Mouse (Mus musculus): ENCODE measurements around the gene Fam166a. TPM values are rescaled to one million over a fixed set of nuclear protein-coding genes. Genes with fewer than 3 reads are reported as not detected.

Fam166a gene
- total RNA-seq (2023) = not detected

GRCm38 (mm10) chr2:25218445-25218844, at the start of gene Fam166a:
Gene Fam166a (plus strand): TSS chr2:25218745.

GRCm38 (mm10) chr2:25180478-25180903, 38.1 kb upstream of the Fam166a start, which contains the start of gene Nrarp:
Gene Nrarp (plus strand): TSS chr2:25180758.

GRCm38 (mm10) chr2:25196172-25196954, 22.2 kb upstream of the Fam166a start, which contains the start of gene Tor4a:
Gene Tor4a (minus strand): TSS chr2:25196886.

GRCm38 (mm10) chr2:25211121-25211670, 7.3 kb upstream of the Fam166a start, which contains the start of gene Nelfb:
Gene Nelfb (minus strand): TSS chr2:25211489.

GRCm38 (mm10) chr2:25214444-25214843, 4.1 kb upstream of the Fam166a start, which contains the start of gene Stpg3:
Gene Stpg3 (minus strand): TSS chr2:25214637.

GRCm38 (mm10) chr2:25224492-25224765, 5.9 kb downstream of the Fam166a start, which contains the start of gene Tubb4b:
Gene Tubb4b (minus strand): TSS chr2:25224702.

GRCm38 (mm10) chr2:25234050-25234449, 15.5 kb downstream of the Fam166a start, which contains the start of gene Slc34a3:
Gene Slc34a3 (minus strand): TSS chr2:25234364.

GRCm38 (mm10) chr2:25236614-25237013, 18.1 kb downstream of the Fam166a start, which contains the start of gene Rnf224:
Gene Rnf224 (minus strand): TSS chr2:25236787.

GRCm38 (mm10) chr2:25242101-25242506, 23.6 kb downstream of the Fam166a start, which contains the start of the genes Rnf208 and Cysrt1:
Gene Rnf208 (plus strand): TSS chr2:25242255.
Gene Cysrt1 (minus strand): TSS chr2:25242452.

GRCm38 (mm10) chr2:25246183-25247072, 27.9 kb downstream of the Fam166a start, which contains the start of gene AL732309.1:
Gene AL732309.1 (minus strand): TSS chr2:25246863.

GRCm38 (mm10) chr2:25255284-25255779, 36.8 kb downstream of the Fam166a start, which contains the start of gene Tmem203:
Gene Tmem203 (plus strand): TSS chr2:25255439.

GRCm38 (mm10) chr2:25262291-25262767, 43.8 kb downstream of the Fam166a start, which contains the start of gene Tprn:
Gene Tprn (plus strand): TSS chr2:25262618.

Other genes with a start within 250 kb of the Fam166a start
- gene Mrpl41, start 243.6 kb upstream of the Fam166a start, total RNA-seq (2023) = 10 to 100 TPM; 19.4 to 23.6 TPM
- gene Pnpla7, start 242.7 kb upstream of the Fam166a start, total RNA-seq (2023) = 100 to 1,000 TPM; 193 to 200 TPM
- 10 to 100 TPM; 14.5 to 19.9 TPM for gene Nsmf, start 164.4 kb upstream of the Fam166a start, total RNA-seq (2023)
- gene Entpd8, start 138.4 kb upstream of the Fam166a start, total RNA-seq (2023) = not detected
- not detected for gene Noxa1, start 123.6 kb upstream of the Fam166a start, total RNA-seq (2023)
- under 1 TPM; 0.57 to 0.73 TPM for gene Nrarp, start 38.0 kb upstream of the Fam166a start, total RNA-seq (2023)
- gene Tor4a, start 21.9 kb upstream of the Fam166a start, total RNA-seq (2023) = 10 to 100 TPM; 39.0 to 42.5 TPM
- gene Nelfb, start 7.3 kb upstream of the Fam166a start, total RNA-seq (2023) = 10 to 100 TPM; 46.2 to 55.8 TPM
- gene Stpg3, start 4.1 kb upstream of the Fam166a start, total RNA-seq (2023) = under 1 TPM; 0.29 to 0.40 TPM
- gene Tubb4b, start 6.0 kb downstream of the Fam166a start, total RNA-seq (2023) = 100 to 1,000 TPM; 254 to 279 TPM
- gene Slc34a3, start 15.6 kb downstream of the Fam166a start, total RNA-seq (2023) = not detected
- gene Rnf224, start 18.0 kb downstream of the Fam166a start, total RNA-seq (2023) = not detected
- under 1 TPM in 1 of 2 experiments, not detected in 1; 0.29 TPM for gene Rnf208, start 23.5 kb downstream of the Fam166a start, total RNA-seq (2023)
- not detected for gene Cysrt1, start 23.7 kb downstream of the Fam166a start, total RNA-seq (2023)
- 1 to 10 TPM in 1 of 2 experiments, under 1 TPM in 1; 0.53 to 3.2 TPM for gene AL732309.1, start 28.1 kb downstream of the Fam166a start, total RNA-seq (2023)
- gene Tmem203, start 36.7 kb downstream of the Fam166a start, total RNA-seq (2023) = 10 to 100 TPM; 17.8 to 19.1 TPM
- gene Tprn, start 43.9 kb downstream of the Fam166a start, total RNA-seq (2023) = 10 to 100 TPM; 12.7 to 14.6 TPM
- 10 to 100 TPM; 60.4 to 61.5 TPM for gene Ssna1, start 53.7 kb downstream of the Fam166a start, total RNA-seq (2023)
- 10 to 100 TPM; 79.1 to 82.3 TPM for gene Anapc2, start 53.7 kb downstream of the Fam166a start, total RNA-seq (2023)
- not detected for gene Tmem210, start 69.4 kb downstream of the Fam166a start, total RNA-seq (2023)
- gene Lrrc26, start 71.2 kb downstream of the Fam166a start, total RNA-seq (2023) = not detected
- not detected for gene Grin1, start 100.4 kb downstream of the Fam166a start, total RNA-seq (2023)
- gene Man1b1, start 113.6 kb downstream of the Fam166a start, total RNA-seq (2023) = 10 to 100 TPM; 39.8 to 46.7 TPM
- 10 to 100 TPM; 11.1 to 21.8 TPM for gene Dpp7, start 137.6 kb downstream of the Fam166a start, total RNA-seq (2023)
- gene Uap1l1, start 146.9 kb downstream of the Fam166a start, total RNA-seq (2023) = 10 to 100 TPM; 30.5 to 36.8 TPM
- 10 to 100 TPM in 1 of 2 experiments, 1 to 10 TPM in 1; 9.1 to 11.3 TPM for gene Sapcd2, start 153.6 kb downstream of the Fam166a start, total RNA-seq (2023)
- not detected for gene Entpd2, start 177.1 kb downstream of the Fam166a start, total RNA-seq (2023)
- gene Npdc1, start 180.6 kb downstream of the Fam166a start, total RNA-seq (2023) = not detected
- 10 to 100 TPM; 16.2 to 20.1 TPM for gene Fut7, start 204.5 kb downstream of the Fam166a start, total RNA-seq (2023)
- 10 to 100 TPM; 17.7 to 22.9 TPM for gene Abca2, start 210.0 kb downstream of the Fam166a start, total RNA-seq (2023)
- gene Clic3, start 238.1 kb downstream of the Fam166a start, total RNA-seq (2023) = not detected
- 10 to 100 TPM; 44.7 to 53.4 TPM for gene Paxx, start 242.3 kb downstream of the Fam166a start, total RNA-seq (2023)

Measured in neutrophil, adult 59 days (primary cell).